Mouse (Mus musculus) ES-E14 (cell line): ENCODE data around the gene Chchd10. TPM values are rescaled to one million over a fixed set of nuclear protein-coding genes. Genes with fewer than 3 reads are reported as not detected.
A peak's percentile ranks its signal among the peaks of the same experiment; 100 is the strongest.

ENCODE experiments used
- DNase-seq: peaks from one replicate; pipeline ENCODE4 v3.0.0-alpha.2; 2013; ENCODE audit warnings: low read depth, low spot score
- H3K27ac ChIP-seq: 2 replicates; pipeline ENCODE4 v1.5.1; 2012; ENCODE audit warnings: low read depth, mild to moderate bottlenecking, low read length, moderate library complexity, mixed read lengths; ENCODE audit not compliant: poor library complexity, insufficient read depth, severe bottlenecking
- H3K36me3 ChIP-seq: 2 replicates; pipeline ENCODE4 v1.6.1; 2012; ENCODE audit warnings: mild to moderate bottlenecking, low read length, moderate library complexity, mixed read lengths; ENCODE audit not compliant: control insufficient read depth, poor library complexity, insufficient read depth, severe bottlenecking
- H3K4me1 ChIP-seq, 2 experiments: fragments of 150-350 bp in 1 of 2; sonication (generic) in 1 of 2; 2 replicates each; pipeline ENCODE4 v1.6.1; 2012; ENCODE audit warnings: low read length in 2 of 2, mild to moderate bottlenecking in 1 of 2, mixed read lengths in 1 of 2; ENCODE audit not compliant: control insufficient read depth in 2 of 2, insufficient read depth in 2 of 2, poor library complexity in 1 of 2
- H3K4me3 ChIP-seq, 2 experiments: fragments of 150-350 bp in 1 of 2; sonication (generic) in 1 of 2; 2 replicates each; pipeline ENCODE4 v1.5.1; 2012; ENCODE audit warnings: low read length in 2 of 2, low read depth in 1 of 2, mild to moderate bottlenecking in 1 of 2, mixed read lengths in 1 of 2; ENCODE audit not compliant: insufficient read depth in 1 of 2, poor library complexity in 1 of 2, severe bottlenecking in 1 of 2
- H3K9ac ChIP-seq: 2 replicates; pipeline ENCODE4 v1.6.1; 2012; ENCODE audit warnings: low read depth, mild to moderate bottlenecking, low read length, mixed read lengths; ENCODE audit not compliant: poor library complexity, insufficient read depth, severe bottlenecking
- H3K9me3 ChIP-seq: fragments of 150-350 bp; sonication (generic); 2 replicates; pipeline ENCODE4 v1.6.1; 2012; ENCODE audit warnings: low read depth, mild to moderate bottlenecking, low read length; ENCODE audit not compliant: control insufficient read depth, insufficient read depth
- CHD2 ChIP-seq: IDR thresholded peaks from 2 replicates; pipeline ENCODE4 v1.6.1; 2014; ENCODE audit warnings: mild to moderate bottlenecking, low read depth, low read length, inconsistent platforms
- HCFC1 ChIP-seq: IDR thresholded peaks from 2 replicates; pipeline ENCODE4 v1.6.1; 2012; ENCODE audit warnings: low read length, inconsistent platforms, borderline replicate concordance; ENCODE audit not compliant: insufficient read depth
- MAFK ChIP-seq: IDR thresholded peaks from 2 replicates; pipeline ENCODE4 v1.6.1; 2014; ENCODE audit warnings: mild to moderate bottlenecking, low read depth, low read length, inconsistent platforms; ENCODE audit not compliant: insufficient read depth
- ZC3H11A ChIP-seq: IDR thresholded peaks from 2 replicates; pipeline ENCODE4 v1.6.1; 2012; ENCODE audit warnings: low read depth, mild to moderate bottlenecking, inconsistent platforms, low read length, borderline replicate concordance
- ZNF384 ChIP-seq: IDR thresholded peaks from 2 replicates; pipeline ENCODE4 v1.6.1; 2012; ENCODE audit warnings: low read depth, low read length, inconsistent platforms
- in situ Hi-C, 2 experiments: fragments of 600-800 bp; cut with MboI; formaldehyde crosslinking; loops; one replicate each; pipeline ENCODE4 v1.15.1; 2025; ENCODE audit warnings: low sequenced_read_pairs in 2 of 2, inconsistent platforms in 1 of 2; ENCODE audit not compliant: unreplicated experiment in 2 of 2
- total RNA-seq: library from RNA; depleted of rRNA; stranded (reverse); fragments of 300-350 nt; gene quantifications from 2 replicates; pipeline ENCODE4 v1.2.3, GENCODE M21; 2012

Chchd10 gene
- total RNA-seq, 1 experiment = 435 TPM

- Histone ChIP-seq H3K36me3 (no peaks in the 10 kb centered on the region), H3K4me3 (peak overlapping the region; percentile 68 to 69), H3K4me1 (peaks cover 4 to 19% of the 10 kb centered on the region in 2 experiments; a peak in 3 of 4 replicates), H3K9ac (peak overlapping the region; percentile 59), H3K9me3 (no peaks in the 10 kb centered on the region), H3K27ac (peak overlapping the region; percentile 8)
- TF ChIP-seq CHD2 (no peak), HCFC1 (no peak), MAFK (no peak), ZC3H11A (no peak), ZNF384 (no peak)
- DNase-seq = no peak
- in situ Hi-C loops = loop anchor here (5.0 to 25.0 kb wide), 3 partner anchors 204 to 364 kb away; partner anchors contain the start of gene Ggt5 (in 1 of the 2)
Measured at GRCm38 (mm10) chr10:75950791-75951210, 17.9 kb downstream of the Chchd10 start.

GRCm38 (mm10) chr10:75951424-75952050, 18.6 kb downstream of the Chchd10 start:
- no peaks in the 10 kb centered on the region for H3K36me3 ChIP-seq
- DNase-seq = no peak
- H3K4me1 ChIP-seq = peaks cover 4 to 19% of the 10 kb centered on the region in 2 experiments; a peak in 3 of 4 replicates
- H3K9ac ChIP-seq = peak overlapping the region; percentile 59; the same call in 1 of the 2 replicates
- no peak overlapping the region for H3K27ac ChIP-seq
- no peak for TF ChIP-seq CHD2
- TF ChIP-seq ZC3H11A = peak; percentile 56; the same call in 1 of the 2 replicates
- TF ChIP-seq MAFK = peak; percentile 68; the same call in 1 of the 2 replicates
- TF ChIP-seq HCFC1 = no peak
- peak; percentile 99 for TF ChIP-seq ZNF384
- H3K9me3 ChIP-seq = no peaks in the 10 kb centered on the region
- peak overlapping the region; percentile 68 to 69 for H3K4me3 ChIP-seq
- in situ Hi-C loops = loop anchor here (5.0 to 25.0 kb wide), 3 partner anchors 204 to 364 kb away; partner anchors contain the start of gene Ggt5 (in 1 of the 2)

- in situ Hi-C loops = loop anchor here (5.0 to 25.0 kb wide), 3 partner anchors 207 to 367 kb away; partner anchors contain the start of gene Ggt5 (in 1 of the 2)
- H3K9ac ChIP-seq = peak within 1 kb of the TSS; percentile 18; the same call in 1 of the 2 replicates
Measured at GRCm38 (mm10) chr10:75954381-75954811, 21.5 kb downstream of the Chchd10 start, which contains the start of gene Gm5134. TSS of gene Gm5134 (plus strand) at chr10:75954514.

GRCm38 (mm10) chr10:75973846-75974245, 40.9 kb downstream of the Chchd10 start:
- DNase-seq = no peak
- Histone ChIP-seq H3K4me1 (peaks cover 2 to 14% of the 10 kb centered on the region in 2 experiments; a peak in 2 of 4 replicates), H3K9ac (no peak overlapping the region), H3K4me3 (no peak overlapping the region), H3K9me3 (no peaks in the 10 kb centered on the region), H3K36me3 (no peaks in the 10 kb centered on the region), H3K27ac (no peak overlapping the region)
- in situ Hi-C loops = loop anchor here in 1 of 2 experiments (25.0 kb wide), 1 partner anchor 387 kb away; the partner anchor contains the start of gene Ggt5
- no peak for TF ChIP-seq ZC3H11A
- TF ChIP-seq MAFK = no peak
- TF ChIP-seq HCFC1 = no peak
- no peak for TF ChIP-seq CHD2
- TF ChIP-seq ZNF384 = no peak

More at GRCm38 (mm10) chr10:75954381-75954811, 21.5 kb downstream of the Chchd10 start, which contains the start of gene Gm5134:
- H3K9me3 ChIP-seq = no peaks in the 10 kb centered on the region
- no peak within 1 kb of the TSS for H3K27ac ChIP-seq
- no peak for DNase-seq
- H3K4me1 ChIP-seq = peaks cover 4 to 15% of the 10 kb centered on the region in 2 experiments; a peak in 3 of 4 replicates
- TF ChIP-seq HCFC1 (no peak), MAFK (no peak), ZC3H11A (no peak), ZNF384 (no peak), CHD2 (no peak)
- H3K36me3 ChIP-seq = no peaks in the 10 kb centered on the region
- peak within 1 kb of the TSS; percentile 46 to 64 for H3K4me3 ChIP-seq
